Mouse (Mus musculus): ENCODE data around the gene Nubpl.

Gene Nubpl

DNA sequence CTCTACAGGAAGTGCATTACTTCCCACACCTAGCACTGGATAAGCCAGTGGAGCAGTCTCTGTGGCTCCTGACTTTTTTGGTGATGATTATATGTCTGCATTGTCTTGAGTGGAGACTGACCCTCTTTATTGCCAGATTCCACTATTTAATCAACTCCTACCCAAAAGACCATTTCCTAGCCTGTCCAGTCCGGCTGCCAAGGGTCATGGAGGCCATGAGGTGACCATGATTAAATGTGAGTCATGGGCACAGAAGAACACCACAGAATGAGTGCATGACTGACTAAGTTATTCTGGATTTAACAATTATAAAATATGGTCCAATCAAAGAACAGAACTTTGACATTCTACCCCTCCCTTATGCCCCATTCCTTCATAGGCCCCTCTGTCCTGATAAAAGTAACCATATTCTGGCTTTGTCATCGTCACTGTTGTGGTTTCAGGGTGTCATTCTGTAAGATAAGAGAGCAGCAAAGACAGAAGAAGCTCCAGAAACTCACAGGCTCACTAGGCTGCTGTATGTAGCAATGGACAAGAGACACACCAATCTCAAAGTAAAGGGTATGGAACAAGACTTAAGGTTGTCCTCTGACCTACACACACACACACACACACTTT lies 240.7 kb downstream of the Nubpl start:
- DNase-seq = no peak

DNA sequence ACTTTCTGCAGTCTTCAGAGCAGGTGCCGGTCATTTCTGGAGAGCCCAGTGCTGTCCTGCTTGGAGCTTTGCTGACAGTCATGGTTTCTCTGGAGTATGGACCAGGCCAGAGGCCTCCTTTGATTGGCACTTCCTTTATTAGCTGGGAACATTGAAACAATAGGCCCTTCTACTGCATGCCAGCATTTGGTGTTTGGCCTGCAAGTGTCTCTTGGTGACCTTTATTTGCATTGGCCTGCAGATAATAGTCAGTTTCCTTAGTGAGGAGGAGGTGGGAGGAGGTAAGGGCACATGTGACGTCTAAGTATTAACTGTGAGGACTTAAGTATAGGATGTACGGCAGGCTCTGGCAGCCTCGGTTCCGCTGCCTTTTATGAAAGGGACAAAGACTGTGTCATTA lies 249.1 kb downstream of the Nubpl start:
- no peak for DNase-seq

DNA sequence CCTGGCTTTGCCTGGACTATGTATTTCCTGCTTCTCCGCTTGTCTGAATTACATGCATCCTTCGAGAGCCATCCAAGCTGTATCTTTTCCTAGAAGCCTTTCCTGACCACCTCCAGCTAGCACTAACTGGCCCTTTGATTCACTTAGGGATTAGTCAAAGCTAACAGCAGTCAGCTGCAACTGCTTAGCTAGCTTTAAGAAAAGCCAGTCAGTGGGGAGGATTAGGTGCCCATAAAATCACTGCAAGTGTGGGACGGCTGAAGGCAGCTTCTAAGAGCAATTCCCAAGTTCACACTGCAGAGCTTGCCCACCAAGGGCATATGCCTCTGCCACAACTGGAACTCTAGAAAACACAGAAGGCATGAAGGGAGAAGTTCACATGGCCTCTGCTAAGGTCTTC lies 252.7 kb downstream of the Nubpl start:
- no peak for DNase-seq

DNA sequence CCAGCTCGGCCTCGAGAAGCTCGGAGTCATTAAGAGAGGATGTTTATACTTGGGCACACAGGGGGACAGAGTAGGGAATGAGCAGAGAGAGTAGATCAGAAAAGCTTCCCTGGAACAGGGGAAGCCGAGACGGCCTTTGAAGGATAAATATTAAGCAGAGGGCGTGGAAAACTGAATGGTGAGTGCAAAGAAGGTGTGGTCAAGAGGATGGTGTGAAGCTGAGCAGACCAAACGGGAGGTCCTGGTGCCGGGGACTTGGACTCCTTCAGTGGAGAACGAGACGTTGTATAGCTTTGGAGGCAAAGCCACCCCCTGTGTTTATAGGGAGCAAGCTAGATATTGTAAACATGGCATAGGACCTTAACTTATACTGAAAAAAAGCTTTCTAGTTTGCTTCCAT lies 261.9 kb downstream of the Nubpl start:
- DNase-seq = no peak

DNA sequence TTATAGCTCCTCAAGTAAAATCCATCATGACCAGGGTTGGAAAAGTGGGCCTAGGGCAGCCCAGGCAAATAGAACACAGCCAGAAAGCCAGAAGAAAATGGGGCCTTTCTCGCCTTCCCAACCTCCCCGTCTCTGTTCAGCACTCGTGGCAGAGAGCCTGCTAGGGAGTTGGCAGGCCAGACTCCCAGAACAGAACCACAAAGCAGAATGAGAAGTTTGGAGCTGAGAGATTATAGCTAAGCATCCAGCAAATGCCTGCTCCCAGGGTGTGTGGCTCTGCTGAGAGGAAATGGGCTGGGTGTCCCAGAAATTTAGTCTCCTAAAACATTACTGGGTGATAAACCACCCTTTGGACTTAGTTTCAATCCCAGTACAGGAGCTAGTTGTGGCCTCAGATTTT lies 262.6 kb downstream of the Nubpl start:
- no peak for DNase-seq

DNA sequence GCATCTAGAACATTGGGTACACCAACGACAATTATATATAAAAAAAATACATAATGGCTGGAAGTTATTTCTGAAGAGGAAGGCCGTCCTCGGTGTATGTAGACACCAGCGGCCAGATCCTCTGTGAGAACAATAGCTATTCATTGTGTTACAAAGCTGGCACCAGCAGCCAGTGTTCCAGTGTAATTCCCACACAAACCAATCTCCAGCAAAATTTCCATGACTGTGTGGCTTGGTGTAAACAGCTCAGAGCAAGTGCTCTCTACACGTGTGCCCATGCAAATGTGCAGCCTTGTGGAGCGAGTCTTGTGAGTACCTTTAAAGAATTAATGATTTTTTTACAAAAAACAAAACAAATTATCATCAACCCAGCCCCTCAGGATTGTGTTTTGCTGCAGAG lies 263.7 kb downstream of the Nubpl start:
- DNase-seq = no peak

All from kidney, adult 11 months (tissue).